Mouse (Mus musculus): Measurements from ENCODE around the gene Tbc1d14.
A peak's percentile ranks its signal among the peaks of the same experiment; 100 is the strongest.

Gene Tbc1d14

DNA sequence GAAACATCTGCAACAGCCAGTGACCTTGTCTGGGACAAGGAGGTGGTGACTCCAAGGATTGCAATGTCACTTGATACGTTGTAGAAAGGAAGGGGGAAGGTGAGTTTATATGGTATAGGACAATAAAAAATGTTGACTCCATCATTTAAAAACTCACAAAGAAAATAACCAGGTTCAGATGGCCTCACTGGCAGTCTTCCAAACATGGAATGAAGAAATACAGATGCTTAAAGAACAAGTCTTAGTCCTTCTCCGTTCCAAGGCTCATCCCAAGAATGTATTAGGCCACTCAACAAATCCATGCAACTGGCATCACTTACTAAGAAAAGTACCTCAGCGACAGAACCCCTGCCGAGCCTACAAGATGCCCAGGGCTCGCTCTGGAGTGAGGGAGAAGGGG is 38.6 kb downstream of the Tbc1d14 start:
- no peak for DNase-seq (ENCODE audit: low read depth, low spot score)

- DNase-seq (ENCODE audit: low read depth, low spot score) = no peak
These were observed 39.2 kb downstream of the Tbc1d14 start for GRCm38 (mm10) chr5:36553886-36554285.

- DNase-seq (ENCODE audit: low read depth, low spot score) = no peak
These were observed 39.9 kb downstream of the Tbc1d14 start for GRCm38 (mm10) chr5:36553056-36553606.

- DNase-seq (ENCODE audit: low read depth, low spot score) = no peak
These were observed 40.7 kb downstream of the Tbc1d14 start for GRCm38 (mm10) chr5:36552391-36552790.

DNA sequence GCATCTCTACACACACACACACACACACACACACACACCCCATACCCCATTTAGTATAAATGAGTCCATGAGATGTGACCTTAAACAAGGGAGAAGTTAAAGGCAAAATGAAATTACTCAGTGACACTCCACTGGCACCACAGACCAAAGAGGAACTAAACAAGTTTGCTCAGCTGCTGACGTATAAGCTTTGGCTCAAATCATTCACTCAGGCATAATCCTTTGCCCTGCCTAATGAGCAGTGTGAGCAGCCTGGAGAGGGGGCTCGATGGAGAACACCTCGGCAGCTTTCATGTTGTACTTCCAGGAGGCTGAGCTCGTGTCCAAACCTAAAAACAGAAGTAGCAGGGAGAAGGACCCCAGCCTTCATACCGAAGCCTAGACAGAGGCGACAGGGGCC is 43.8 kb downstream of the Tbc1d14 start:
- no peak for DNase-seq (ENCODE audit: low read depth, low spot score)

- no peak for DNase-seq (ENCODE audit: low read depth, low spot score)
These were observed 48.3 kb downstream of the Tbc1d14 start for GRCm38 (mm10) chr5:36544765-36545164.

DNA sequence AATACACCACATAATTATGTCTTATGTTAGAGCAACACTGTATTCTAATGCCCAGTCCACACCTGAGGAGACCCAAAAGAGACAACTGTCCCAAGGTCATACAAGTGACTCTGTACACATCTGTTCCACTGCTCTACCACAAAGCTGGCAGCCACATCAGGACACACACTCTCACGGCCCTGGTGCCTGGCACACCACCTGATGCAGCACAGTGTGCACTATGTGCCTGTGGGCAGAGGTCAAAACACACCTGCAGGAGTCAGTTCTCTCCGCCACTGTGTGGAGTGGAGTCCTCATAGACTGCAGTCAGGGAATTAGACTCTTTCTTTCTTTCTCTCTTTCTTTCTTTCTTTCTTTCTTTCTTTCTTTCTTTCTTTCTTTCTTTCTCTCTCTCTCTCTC is 52.1 kb downstream of the Tbc1d14 start:
- DNase-seq (ENCODE audit: low read depth, low spot score) = no peak

DNA sequence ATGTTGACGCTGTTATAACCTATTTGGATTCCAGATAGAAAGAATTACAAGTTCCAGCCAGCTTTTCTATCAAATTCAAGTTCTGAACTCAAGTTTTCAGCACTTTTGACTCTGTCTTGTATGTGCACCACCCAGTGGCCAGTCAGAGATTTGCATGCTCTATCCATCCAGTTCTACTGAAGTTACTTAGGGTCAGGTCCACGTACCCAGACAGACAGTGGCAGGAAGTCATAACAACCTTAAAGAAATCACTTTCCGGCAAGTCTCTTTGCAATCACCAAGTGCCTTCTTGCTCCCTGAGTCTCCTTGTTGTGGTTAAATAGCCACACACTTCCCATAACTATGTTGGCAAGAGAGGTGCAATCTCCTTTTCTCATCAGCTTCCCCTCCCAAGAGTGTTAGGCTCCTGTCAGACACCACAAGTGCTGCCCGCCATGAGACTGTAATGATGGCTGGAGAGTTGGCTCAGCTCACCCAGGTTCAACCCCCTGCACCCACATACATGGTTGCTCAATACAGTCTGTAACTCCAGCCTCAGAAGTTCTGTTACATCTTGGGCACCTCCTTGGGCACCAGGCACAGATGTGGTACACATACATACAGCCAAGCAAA is 54.4 kb downstream of the Tbc1d14 start:
- peak; percentile 81 for DNase-seq (ENCODE audit: low read depth, low spot score)

DNA sequence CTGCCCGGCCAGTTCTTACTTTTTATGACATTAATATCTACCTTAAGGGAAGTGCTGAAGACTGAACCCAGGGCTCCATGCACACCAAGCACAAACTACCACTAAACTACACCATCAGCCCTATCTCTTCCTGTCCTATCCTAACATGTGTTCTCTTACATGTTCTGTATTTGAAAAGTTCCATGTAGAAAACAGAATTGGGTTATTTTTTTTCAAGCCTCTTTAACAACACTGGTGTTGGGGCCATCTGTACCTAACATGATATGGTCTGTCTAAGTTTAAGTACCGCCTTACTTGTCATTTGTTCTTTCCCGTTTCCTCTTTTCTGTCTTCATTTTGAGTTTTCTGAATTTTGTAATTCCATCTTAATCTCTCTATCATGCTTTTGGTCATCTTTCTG is 56.7 kb downstream of the Tbc1d14 start:
- no peak for DNase-seq (ENCODE audit: low read depth, low spot score)

GRCm38 (mm10) chr5:36535438-36536176 is 57.5 kb downstream of the Tbc1d14 start:
- no peak for DNase-seq (ENCODE audit: low read depth, low spot score)

DNA sequence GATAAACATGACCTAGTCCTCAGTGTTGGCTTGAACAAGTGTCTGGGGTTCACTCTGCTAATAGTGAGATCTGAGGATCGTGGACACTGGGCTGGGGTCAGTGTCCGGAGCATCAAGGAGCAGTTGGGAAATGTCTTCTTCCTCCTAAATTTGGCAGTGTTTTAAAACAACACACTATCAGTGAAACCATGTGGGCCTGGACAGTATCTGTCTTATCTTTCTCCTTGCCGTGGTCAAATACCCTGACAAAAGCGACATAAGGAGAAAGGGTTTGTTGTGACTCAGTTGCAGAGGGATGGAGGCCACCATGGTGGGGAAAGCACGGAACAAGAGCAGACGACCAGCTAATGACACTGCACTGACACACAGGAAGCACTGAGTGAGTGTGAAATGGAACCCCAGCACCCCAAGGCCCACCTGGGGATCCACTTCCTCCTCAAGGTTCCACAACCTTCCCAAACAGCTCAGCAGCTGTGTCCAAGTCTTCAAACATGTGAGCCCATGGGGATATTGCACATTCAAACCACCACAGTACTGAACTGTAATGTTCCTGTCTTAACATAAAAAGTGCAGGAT is 58.5 kb downstream of the Tbc1d14 start:
- DNase-seq (ENCODE audit: low read depth, low spot score) = no peak

GRCm38 (mm10) chr5:36530129-36530751 is 62.8 kb downstream of the Tbc1d14 start:
- peak; percentile 99 for DNase-seq (ENCODE audit: low read depth, low spot score)

GRCm38 (mm10) chr5:36529698-36530097 is 63.4 kb downstream of the Tbc1d14 start:
- no peak for DNase-seq (ENCODE audit: low read depth, low spot score)

DNA sequence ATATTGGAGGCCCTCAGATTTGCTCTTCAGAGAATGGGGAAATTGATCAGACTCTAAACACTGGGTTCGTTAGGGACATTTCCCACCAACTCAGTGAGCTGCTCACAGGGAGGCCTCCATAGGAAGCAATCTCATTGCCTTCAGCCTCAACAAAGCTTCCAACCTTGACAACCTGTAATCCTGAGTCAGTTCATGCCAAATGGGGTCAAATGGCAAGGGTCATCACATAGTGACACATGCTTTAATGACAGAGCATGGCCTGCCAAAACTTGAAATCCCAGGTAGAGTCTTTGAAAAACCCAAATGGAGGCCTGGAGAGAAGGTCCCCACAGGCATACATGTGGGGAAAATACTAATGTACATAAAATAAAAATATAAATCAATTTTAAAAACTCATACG is 66.2 kb downstream of the Tbc1d14 start:
- DNase-seq (ENCODE audit: low read depth, low spot score) = no peak

GRCm38 (mm10) chr5:36526274-36526673 is 66.8 kb downstream of the Tbc1d14 start:
- DNase-seq (ENCODE audit: low read depth, low spot score) = peak; percentile 52

DNA sequence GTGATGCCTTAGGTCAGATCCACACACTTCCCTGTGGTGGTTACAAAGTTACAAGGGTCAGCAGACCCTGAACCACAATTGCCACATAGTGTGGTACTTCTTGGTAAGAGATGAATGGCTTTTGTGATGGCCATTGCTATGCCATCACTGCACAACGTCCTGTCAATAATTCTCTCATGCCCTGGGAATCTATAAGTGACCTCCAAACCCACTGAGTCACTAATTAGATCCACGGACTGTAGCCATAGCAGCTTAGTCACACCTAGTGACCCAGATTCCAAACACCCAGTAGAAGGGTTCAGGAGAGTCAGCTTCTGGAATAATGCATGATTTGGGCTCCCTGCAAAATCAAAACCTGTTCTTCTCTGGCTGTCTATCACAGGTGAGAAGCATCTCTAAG is 67.9 kb downstream of the Tbc1d14 start:
- no peak for DNase-seq (ENCODE audit: low read depth, low spot score)

DNA sequence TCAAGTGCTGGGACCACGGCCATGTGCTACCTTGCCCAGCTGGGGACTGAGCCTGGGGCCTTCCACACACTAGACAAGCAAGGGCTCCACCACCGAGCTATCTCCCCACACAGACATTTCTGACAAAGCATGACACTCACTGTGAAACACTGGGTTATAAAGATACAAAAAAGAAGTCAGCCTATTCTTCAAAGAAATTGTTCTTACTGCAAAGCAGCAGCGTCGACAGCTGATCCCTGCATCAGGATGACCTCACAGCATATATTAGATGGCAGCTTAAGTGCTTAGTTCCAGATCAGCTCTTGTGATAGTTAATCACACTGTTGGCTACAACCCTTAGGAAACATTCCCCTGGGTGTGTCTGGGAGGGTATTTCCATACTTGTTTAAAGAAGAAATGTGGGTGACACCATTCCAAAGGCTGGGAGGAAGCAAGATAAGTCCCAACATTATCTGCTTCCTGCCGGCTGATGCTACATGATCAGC is 69.8 kb downstream of the Tbc1d14 start:
- no peak for DNase-seq (ENCODE audit: low read depth, low spot score)

- no peak for DNase-seq (ENCODE audit: low read depth, low spot score)
These were observed 70.3 kb downstream of the Tbc1d14 start for GRCm38 (mm10) chr5:36522782-36523181.

- no peak for DNase-seq (ENCODE audit: low read depth, low spot score)
These were observed 73.3 kb downstream of the Tbc1d14 start for GRCm38 (mm10) chr5:36519751-36520150.

- peak; percentile 73 for DNase-seq (ENCODE audit: low read depth, low spot score)
These were observed 75.5 kb downstream of the Tbc1d14 start for GRCm38 (mm10) chr5:36517596-36517995.

GRCm38 (mm10) chr5:36515558-36515957 is 77.5 kb downstream of the Tbc1d14 start:
- DNase-seq (ENCODE audit: low read depth, low spot score) = peak; percentile 50

DNA sequence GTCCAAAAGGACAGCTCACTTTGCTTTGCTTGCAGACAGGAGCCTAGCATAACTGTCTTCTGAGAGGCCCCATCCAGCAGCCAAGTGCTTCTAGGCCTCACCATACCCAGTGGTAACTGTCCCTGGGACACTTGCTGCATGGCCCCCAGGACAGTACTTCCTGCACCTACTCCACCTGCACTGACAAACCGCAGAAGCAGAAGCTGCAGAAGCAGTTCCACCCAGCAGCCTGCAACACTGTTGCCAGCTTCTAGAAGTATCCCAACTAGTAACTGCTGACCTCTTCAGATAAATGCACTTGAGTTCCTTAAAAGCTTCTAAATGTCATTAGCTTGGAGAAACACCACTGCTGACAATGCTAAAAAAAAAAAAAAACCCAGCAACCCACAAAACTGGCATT is 78.0 kb downstream of the Tbc1d14 start:
- peak; percentile 48 for DNase-seq (ENCODE audit: low read depth, low spot score)
